Mouse (Mus musculus): ENCODE measurements around the gene Ikzf2. TPM values are rescaled to one million over a fixed set of nuclear protein-coding genes. Genes with fewer than 3 reads are reported as not detected.

Gene Ikzf2
- polyA plus RNA-seq, 1 experiment from 2014 or later = 4.8 TPM

DNA sequence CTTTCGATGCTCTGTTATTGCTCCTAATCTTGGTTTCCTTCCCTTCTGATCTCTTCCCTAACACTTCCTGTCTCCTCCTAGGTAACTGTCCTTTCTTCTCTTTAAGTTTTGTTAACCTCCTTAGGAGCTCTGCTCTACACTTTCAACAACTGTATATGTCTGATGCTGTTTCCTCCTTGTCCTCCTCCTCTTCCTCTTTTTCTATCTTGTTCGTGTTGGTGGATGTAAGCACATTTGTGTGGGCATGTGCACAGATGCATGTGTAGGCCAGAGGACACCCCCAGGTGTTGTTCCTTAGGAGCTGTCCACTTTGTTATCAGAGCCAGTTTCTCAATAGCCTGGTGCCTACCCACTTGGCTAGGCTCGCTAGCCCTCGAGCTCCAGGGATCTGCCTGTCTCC lies 169.0 kb downstream of the Ikzf2 start:
- H3K27me3 ChIP-seq (ENCODE audit: control insufficient read depth, insufficient read depth, low read length) = no peaks in the 10 kb centered on the region
- H3K27ac ChIP-seq (ENCODE audit: low read depth, low read length) = no peak overlapping the region
- no peaks in the 10 kb centered on the region for H3K36me3 ChIP-seq (ENCODE audit: control insufficient read depth, insufficient read depth, low read length)
- H3K4me2 ChIP-seq (ENCODE audit: low read depth, low read length) = no peak overlapping the region
- no peak for ATAC-seq (ENCODE audit: low read depth)
- no peak overlapping the region for H3K4me3 ChIP-seq (ENCODE audit: low read depth, low read length)
- H3K9me3 ChIP-seq (ENCODE audit: control insufficient read depth, low read length) = no peaks in the 10 kb centered on the region
- no peak overlapping the region for H3K9ac ChIP-seq (replicated peaks; ENCODE audit: low read depth, low read length)
- WGBS = 93% methylated on average over 4 of the region's 4 CpGs
- H3K4me1 ChIP-seq (ENCODE audit: control insufficient read depth, insufficient read depth, low read length) = no peaks in the 10 kb centered on the region

DNA sequence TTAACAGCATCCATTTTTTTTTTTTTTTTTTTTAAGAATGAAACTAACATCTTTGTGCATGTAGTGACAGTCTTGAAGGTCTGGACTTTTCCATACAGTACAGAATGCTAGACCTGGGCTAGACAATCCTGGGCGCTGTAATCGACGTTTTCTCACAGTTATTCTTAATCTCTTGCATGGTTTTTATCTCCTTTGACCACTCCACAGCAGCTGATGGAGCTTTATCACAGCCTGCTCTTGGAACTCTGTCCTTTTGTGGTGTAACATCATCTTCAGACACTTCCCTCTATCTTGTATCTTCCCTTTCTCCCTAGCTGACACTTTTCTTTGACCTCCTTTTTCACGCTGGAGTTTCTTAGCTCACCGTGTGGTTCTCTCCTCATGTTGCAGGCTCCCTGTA lies 170.9 kb downstream of the Ikzf2 start:
- no peak for ATAC-seq (ENCODE audit: low read depth)
- WGBS = 86% methylated on average over 5 of the region's 5 CpGs
- Histone ChIP-seq H3K36me3 (ENCODE audit: control insufficient read depth, insufficient read depth, low read length) (no peaks in the 10 kb centered on the region), H3K27ac (ENCODE audit: low read depth, low read length) (no peak overlapping the region), H3K9me3 (ENCODE audit: control insufficient read depth, low read length) (no peaks in the 10 kb centered on the region), H3K4me1 (ENCODE audit: control insufficient read depth, insufficient read depth, low read length) (no peaks in the 10 kb centered on the region), H3K9ac (replicated peaks; ENCODE audit: low read depth, low read length) (no peak overlapping the region), H3K27me3 (ENCODE audit: control insufficient read depth, insufficient read depth, low read length) (no peaks in the 10 kb centered on the region), H3K4me3 (ENCODE audit: low read depth, low read length) (no peak overlapping the region), H3K4me2 (ENCODE audit: low read depth, low read length) (no peak overlapping the region)

DNA sequence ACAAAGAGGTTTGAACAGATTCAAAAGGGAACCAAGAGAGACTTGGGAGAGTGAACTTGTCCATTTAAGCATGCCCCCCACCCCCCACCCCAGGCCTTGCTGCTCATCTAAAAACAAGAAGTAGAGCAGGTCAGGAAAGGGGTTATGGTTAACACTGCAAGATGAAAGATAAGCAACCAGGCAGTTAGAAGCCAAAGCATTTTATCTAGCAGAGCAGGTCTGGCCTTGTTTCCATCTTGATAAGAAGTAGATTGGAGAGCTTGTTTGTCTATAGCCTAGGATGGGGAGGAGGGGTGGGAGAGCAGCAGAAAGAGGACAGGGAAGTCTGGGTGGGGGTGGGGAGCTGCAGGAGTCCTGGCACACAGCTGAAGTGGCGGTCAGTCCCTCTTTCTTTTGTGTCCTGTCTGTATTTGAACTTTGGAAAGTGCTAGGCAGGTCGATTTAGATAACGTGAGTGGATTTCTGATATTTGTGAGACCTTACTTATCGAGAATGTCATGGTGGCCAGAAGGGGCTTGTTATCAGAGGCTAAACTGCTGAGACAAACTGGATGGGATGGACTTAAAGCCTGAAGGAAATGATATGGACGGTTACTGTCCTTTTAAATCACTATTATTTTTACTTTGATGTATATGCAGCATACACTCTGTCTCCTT lies 173.3 kb downstream of the Ikzf2 start:
- no peaks in the 10 kb centered on the region for H3K4me1 ChIP-seq (ENCODE audit: control insufficient read depth, insufficient read depth, low read length)
- H3K9ac ChIP-seq (replicated peaks; ENCODE audit: low read depth, low read length) = no peak overlapping the region
- H3K4me3 ChIP-seq (ENCODE audit: low read depth, low read length) = no peak overlapping the region
- WGBS = 50% methylated on average over 5 of the region's 5 CpGs
- ATAC-seq (ENCODE audit: low read depth) = no peak
- H3K27ac ChIP-seq (ENCODE audit: low read depth, low read length) = no peak overlapping the region
- no peaks in the 10 kb centered on the region for H3K9me3 ChIP-seq (ENCODE audit: control insufficient read depth, low read length)
- H3K4me2 ChIP-seq (ENCODE audit: low read depth, low read length) = no peak overlapping the region
- no peaks in the 10 kb centered on the region for H3K27me3 ChIP-seq (ENCODE audit: control insufficient read depth, insufficient read depth, low read length)
- no peaks in the 10 kb centered on the region for H3K36me3 ChIP-seq (ENCODE audit: control insufficient read depth, insufficient read depth, low read length)

DNA sequence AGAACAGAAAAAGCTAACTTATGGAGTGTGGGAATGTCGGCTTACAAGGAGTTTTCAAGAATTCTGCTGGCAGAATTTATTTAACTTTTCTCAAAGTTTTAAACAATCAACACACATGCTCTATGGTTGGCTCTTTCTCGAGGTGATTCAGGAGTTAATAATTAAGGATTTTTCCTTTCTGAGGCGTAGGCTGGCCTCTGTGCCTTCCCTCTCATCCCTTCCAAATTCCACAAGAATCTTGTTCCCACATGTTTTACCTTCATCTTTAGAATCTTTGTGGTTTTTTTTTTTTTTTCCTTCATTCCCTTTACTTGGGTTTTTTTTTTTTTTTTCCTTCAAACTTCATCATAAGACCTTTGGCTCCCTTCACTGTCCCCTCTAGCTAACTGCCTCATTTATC lies 178.8 kb downstream of the Ikzf2 start:
- WGBS = 69% methylated on average over 3 of the region's 3 CpGs
- Histone ChIP-seq H3K4me2 (ENCODE audit: low read depth, low read length) (no peak overlapping the region), H3K27ac (ENCODE audit: low read depth, low read length) (no peak overlapping the region), H3K9ac (replicated peaks; ENCODE audit: low read depth, low read length) (no peak overlapping the region), H3K4me1 (ENCODE audit: control insufficient read depth, insufficient read depth, low read length) (no peaks in the 10 kb centered on the region), H3K4me3 (ENCODE audit: low read depth, low read length) (no peak overlapping the region), H3K9me3 (ENCODE audit: control insufficient read depth, low read length) (no peaks in the 10 kb centered on the region), H3K27me3 (ENCODE audit: control insufficient read depth, insufficient read depth, low read length) (no peaks in the 10 kb centered on the region), H3K36me3 (ENCODE audit: control insufficient read depth, insufficient read depth, low read length) (no peaks in the 10 kb centered on the region)
- ATAC-seq (ENCODE audit: low read depth) = no peak

DNA sequence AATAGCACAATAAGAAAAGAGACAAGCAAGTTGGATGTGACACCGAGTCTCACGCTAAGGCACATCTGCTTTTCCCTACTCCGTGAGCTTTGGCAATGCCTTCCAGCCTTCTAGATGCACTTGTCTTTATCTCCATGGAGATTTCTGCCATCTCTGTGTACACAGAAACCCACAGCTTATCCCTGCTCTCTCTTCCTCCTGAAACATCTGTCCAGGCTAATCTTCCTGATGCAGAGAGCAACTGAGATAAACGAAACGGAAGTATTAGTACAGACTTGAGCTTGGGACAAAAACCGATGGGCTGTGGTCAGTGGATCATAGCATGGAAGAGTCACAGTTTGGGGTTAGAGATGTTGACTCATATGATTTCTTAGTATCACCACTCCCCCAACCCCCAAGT lies 179.5 kb downstream of the Ikzf2 start:
- no peaks in the 10 kb centered on the region for H3K4me1 ChIP-seq (ENCODE audit: control insufficient read depth, insufficient read depth, low read length)
- WGBS = 90% methylated on average over 6 of the region's 6 CpGs
- no peak overlapping the region for H3K4me3 ChIP-seq (ENCODE audit: low read depth, low read length)
- no peaks in the 10 kb centered on the region for H3K27me3 ChIP-seq (ENCODE audit: control insufficient read depth, insufficient read depth, low read length)
- H3K27ac ChIP-seq (ENCODE audit: low read depth, low read length) = no peak overlapping the region
- H3K36me3 ChIP-seq (ENCODE audit: control insufficient read depth, insufficient read depth, low read length) = no peaks in the 10 kb centered on the region
- no peak overlapping the region for H3K4me2 ChIP-seq (ENCODE audit: low read depth, low read length)
- no peaks in the 10 kb centered on the region for H3K9me3 ChIP-seq (ENCODE audit: control insufficient read depth, low read length)
- no peak for ATAC-seq (ENCODE audit: low read depth)
- no peak overlapping the region for H3K9ac ChIP-seq (replicated peaks; ENCODE audit: low read depth, low read length)

DNA sequence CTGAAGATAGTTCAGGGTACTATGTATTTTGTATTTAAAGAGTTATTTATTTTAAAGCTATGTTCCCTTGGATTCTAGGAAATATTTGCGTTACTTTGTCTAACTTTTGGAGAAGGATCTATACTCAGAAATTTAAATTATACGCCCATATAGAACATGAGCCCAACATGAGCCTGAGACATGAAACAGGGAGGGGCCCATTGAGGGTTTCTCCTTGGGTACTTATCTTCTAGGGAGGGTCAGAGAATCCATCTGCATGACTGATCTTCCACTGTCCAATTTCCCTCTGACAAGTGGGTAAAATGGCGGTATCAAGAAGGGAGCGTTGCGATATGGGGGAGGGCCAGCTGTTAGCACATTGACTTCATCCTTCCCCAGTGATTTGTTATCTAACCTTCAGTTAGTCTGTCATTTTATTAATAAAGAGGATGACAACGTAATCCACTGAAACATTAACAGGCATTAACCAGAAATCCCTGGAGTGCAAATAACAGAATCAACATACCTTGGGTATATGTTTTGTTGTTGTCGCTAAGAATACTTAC lies 180.4 kb downstream of the Ikzf2 start:
- ATAC-seq (ENCODE audit: low read depth) = no peak
- Histone ChIP-seq H3K9me3 (ENCODE audit: control insufficient read depth, low read length) (no peaks in the 10 kb centered on the region), H3K36me3 (ENCODE audit: control insufficient read depth, insufficient read depth, low read length) (no peaks in the 10 kb centered on the region), H3K4me1 (ENCODE audit: control insufficient read depth, insufficient read depth, low read length) (no peaks in the 10 kb centered on the region), H3K4me3 (ENCODE audit: low read depth, low read length) (no peak overlapping the region), H3K4me2 (ENCODE audit: low read depth, low read length) (no peak overlapping the region), H3K9ac (replicated peaks; ENCODE audit: low read depth, low read length) (no peak overlapping the region), H3K27ac (ENCODE audit: low read depth, low read length) (no peak overlapping the region), H3K27me3 (ENCODE audit: control insufficient read depth, insufficient read depth, low read length) (no peaks in the 10 kb centered on the region)
- 96% methylated on average over 7 of the region's 7 CpGs for WGBS

DNA sequence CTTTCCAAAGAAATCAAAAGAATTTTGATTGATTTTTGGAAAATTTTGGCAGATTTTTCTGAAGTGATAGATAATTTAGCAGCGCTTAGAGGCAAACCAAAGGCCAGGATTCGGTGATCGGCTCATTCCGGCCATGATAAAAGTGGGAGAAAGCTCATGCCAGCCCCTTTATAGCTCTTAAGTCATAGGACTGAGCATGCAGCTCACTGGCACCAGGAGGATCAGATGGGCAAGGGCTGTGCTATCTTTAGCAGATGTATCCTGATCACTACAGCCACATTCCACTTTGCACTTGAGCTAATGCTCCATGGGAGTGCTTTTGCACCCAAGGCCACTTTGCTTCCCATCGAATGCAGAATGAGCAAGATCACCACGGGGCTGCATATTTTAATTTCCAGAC lies 181.0 kb downstream of the Ikzf2 start:
- H3K36me3 ChIP-seq (ENCODE audit: control insufficient read depth, insufficient read depth, low read length) = no peaks in the 10 kb centered on the region
- no peak overlapping the region for H3K4me3 ChIP-seq (ENCODE audit: low read depth, low read length)
- H3K27me3 ChIP-seq (ENCODE audit: control insufficient read depth, insufficient read depth, low read length) = no peaks in the 10 kb centered on the region
- no peaks in the 10 kb centered on the region for H3K9me3 ChIP-seq (ENCODE audit: control insufficient read depth, low read length)
- no peak for ATAC-seq (ENCODE audit: low read depth)
- WGBS = 96% methylated on average over 6 of the region's 6 CpGs
- H3K9ac ChIP-seq (replicated peaks; ENCODE audit: low read depth, low read length) = no peak overlapping the region
- no peak overlapping the region for H3K4me2 ChIP-seq (ENCODE audit: low read depth, low read length)
- no peak overlapping the region for H3K27ac ChIP-seq (ENCODE audit: low read depth, low read length)
- no peaks in the 10 kb centered on the region for H3K4me1 ChIP-seq (ENCODE audit: control insufficient read depth, insufficient read depth, low read length)

DNA sequence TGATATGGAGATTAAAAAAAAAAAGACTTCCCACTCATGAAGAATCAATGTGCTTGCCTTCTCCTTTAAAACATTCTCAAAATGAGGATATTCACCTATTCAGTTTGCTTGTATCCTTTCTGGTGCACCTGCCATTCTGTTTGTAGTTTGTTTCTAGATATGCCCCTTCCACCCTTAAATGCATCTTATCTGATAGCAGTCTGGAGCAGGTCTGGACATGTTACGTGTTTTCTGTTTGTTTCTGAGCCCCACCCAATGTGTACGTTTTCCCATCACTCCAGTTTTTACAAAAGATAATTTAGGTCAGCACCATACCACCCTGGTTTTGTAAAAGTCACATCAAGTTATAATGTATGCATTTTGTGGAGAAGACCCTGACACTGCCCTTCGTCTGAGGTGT lies 186.7 kb downstream of the Ikzf2 start:
- Histone ChIP-seq H3K4me2 (ENCODE audit: low read depth, low read length) (no peak overlapping the region), H3K9ac (replicated peaks; ENCODE audit: low read depth, low read length) (no peak overlapping the region), H3K36me3 (ENCODE audit: control insufficient read depth, insufficient read depth, low read length) (no peaks in the 10 kb centered on the region), H3K4me1 (ENCODE audit: control insufficient read depth, insufficient read depth, low read length) (no peaks in the 10 kb centered on the region), H3K27me3 (ENCODE audit: control insufficient read depth, insufficient read depth, low read length) (no peaks in the 10 kb centered on the region), H3K4me3 (ENCODE audit: low read depth, low read length) (no peak overlapping the region), H3K27ac (ENCODE audit: low read depth, low read length) (no peak overlapping the region), H3K9me3 (ENCODE audit: control insufficient read depth, low read length) (no peaks in the 10 kb centered on the region)
- 86% methylated on average over 3 of the region's 3 CpGs for WGBS
- ATAC-seq (ENCODE audit: low read depth) = no peak

DNA sequence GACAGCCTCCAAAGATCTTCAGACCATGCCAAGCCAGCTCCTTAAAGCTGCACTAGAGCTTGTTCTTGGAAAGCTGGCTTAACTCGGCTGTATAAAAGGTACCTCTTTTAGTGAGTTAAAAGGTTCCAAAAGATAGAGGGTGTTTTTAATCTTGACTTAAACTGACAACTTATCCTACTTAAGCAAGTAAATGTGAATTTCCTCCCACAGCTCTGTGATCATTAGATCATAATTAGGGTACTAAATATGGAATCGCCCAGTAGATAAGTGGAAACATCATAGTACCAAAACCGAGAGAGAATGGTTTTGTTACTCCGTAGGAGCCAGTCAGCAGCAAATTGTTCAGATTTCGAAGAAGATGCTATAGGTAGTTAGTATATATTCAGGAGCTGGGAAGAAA lies 187.4 kb downstream of the Ikzf2 start:
- Histone ChIP-seq H3K27ac (ENCODE audit: low read depth, low read length) (no peak overlapping the region), H3K36me3 (ENCODE audit: control insufficient read depth, insufficient read depth, low read length) (no peaks in the 10 kb centered on the region), H3K27me3 (ENCODE audit: control insufficient read depth, insufficient read depth, low read length) (no peaks in the 10 kb centered on the region), H3K4me3 (ENCODE audit: low read depth, low read length) (no peak overlapping the region), H3K9me3 (ENCODE audit: control insufficient read depth, low read length) (no peaks in the 10 kb centered on the region), H3K9ac (replicated peaks; ENCODE audit: low read depth, low read length) (no peak overlapping the region), H3K4me1 (ENCODE audit: control insufficient read depth, insufficient read depth, low read length) (no peaks in the 10 kb centered on the region), H3K4me2 (ENCODE audit: low read depth, low read length) (no peak overlapping the region)
- ATAC-seq (ENCODE audit: low read depth) = no peak
- 95% methylated on average over 5 of the region's 5 CpGs for WGBS

Data from neural tube, embryonic 14.5 days (tissue).